Mouse (Mus musculus) hindbrain, embryonic 12.5 days (tissue): ENCODE results near the gene Pvalb. TPM values are rescaled to one million over a fixed set of nuclear protein-coding genes. Genes with fewer than 3 reads are reported as not detected.

Experiments used
- ATAC-seq: fragments of 200-750 bp; cut with Nextera tagmentation; 2 replicates; pipeline ENCODE4 v1.8.0; 2017; ENCODE audit warnings: moderate TSS enrichment; ENCODE audit not compliant: low FRiP score
- H3K27ac ChIP-seq: fragments of 300-500 bp; sonication (generic); 2 replicates; pipeline ENCODE4 v1.5.1; 2016; ENCODE audit warnings: mild to moderate bottlenecking
- H3K27me3 ChIP-seq: fragments of 300-500 bp; sonication (generic); 2 replicates; pipeline ENCODE4 v1.6.1; 2016; ENCODE audit warnings: mild to moderate bottlenecking
- H3K36me3 ChIP-seq: fragments of 300-500 bp; sonication (generic); 2 replicates; pipeline ENCODE4 v1.6.1; 2016; ENCODE audit warnings: mild to moderate bottlenecking
- H3K4me1 ChIP-seq: fragments of 300-500 bp; sonication (generic); 2 replicates; pipeline ENCODE4 v1.6.1; 2016
- H3K4me2 ChIP-seq: fragments of 300-500 bp; sonication (generic); replicated peaks from 2 replicates; pipeline ENCODE4 v1.6.1; 2016; ENCODE audit warnings: mild to moderate bottlenecking
- H3K4me3 ChIP-seq: fragments of 300-500 bp; sonication (generic); 2 replicates; pipeline ENCODE4 v1.5.1; 2016; ENCODE audit warnings: mild to moderate bottlenecking
- H3K9ac ChIP-seq: fragments of 300-500 bp; sonication (generic); 2 replicates; pipeline ENCODE4 v1.6.1; 2016; ENCODE audit warnings: mild to moderate bottlenecking, moderate library complexity
- H3K9me3 ChIP-seq: fragments of 300-500 bp; sonication (generic); replicated peaks from 2 replicates; pipeline ENCODE4 v1.6.1; 2016; ENCODE audit warnings: mild to moderate bottlenecking
- WGBS: fragments of 180-500 bp; shearing (Covaris S2); methylation state at CpG from one replicate; pipeline ENCODE4 v1.1.7; 2016; 5-methylcytosine and 5-hydroxymethylcytosine counted together
- polyA plus RNA-seq: library from polyadenylated mRNA; unstranded; fragments of >200 nt; fragmentation: Nextera tagmentation; extraction: Ambion mirVana; gene quantifications from 2 replicates; pipeline ENCODE4 v1.2.1, GENCODE M21; 2016

Pvalb gene
- polyA plus RNA-seq, 1 experiment from 2014 or later = 10.2 TPM

DNA sequence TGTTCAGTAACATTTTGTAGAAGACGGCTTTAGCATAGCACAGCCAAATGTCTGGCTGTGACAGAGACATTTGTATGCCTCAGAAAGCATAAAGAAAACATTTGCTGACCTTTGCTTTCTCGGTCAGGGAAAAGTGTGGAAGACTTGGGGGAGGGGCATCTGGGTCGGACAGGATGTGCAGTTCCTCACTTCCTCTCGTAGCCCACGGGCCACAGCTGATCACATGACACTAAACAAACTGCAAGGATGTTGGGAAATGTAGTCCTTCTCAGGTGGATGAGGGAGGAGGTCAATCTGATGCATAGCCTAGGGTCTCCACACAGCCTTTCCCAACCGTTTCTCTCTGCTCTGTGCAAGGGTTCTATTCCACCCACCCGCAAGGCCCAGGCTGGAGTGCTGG is 57.6 kb downstream of the Pvalb start:
- no peak for ATAC-seq
- no peaks in the 10 kb centered on the region; the same call in none of the 2 replicates for H3K27me3 ChIP-seq
- peaks cover 16% of the 10 kb centered on the region for H3K4me1 ChIP-seq
- no peak overlapping the region for H3K27ac ChIP-seq
- H3K9ac ChIP-seq = no peak overlapping the region
- no peak overlapping the region for H3K4me3 ChIP-seq
- WGBS = 80% methylated on average over 7 of the region's 7 CpGs
- no peaks in the 10 kb centered on the region for H3K36me3 ChIP-seq
- H3K4me2 ChIP-seq = no peak overlapping the region
- no peaks in the 10 kb centered on the region for H3K9me3 ChIP-seq

Other genes with a start within 250 kb of the Pvalb start
- gene Foxred2, start 249.7 kb downstream of the Pvalb start, polyA plus RNA-seq = 4.9 and 5.6 TPM in 2 replicates
- gene Eif3d, start 235.6 kb downstream of the Pvalb start, polyA plus RNA-seq = 194 and 202 TPM in 2 replicates
- gene Cacng2, start 86.4 kb downstream of the Pvalb start, polyA plus RNA-seq = 4.2 and 4.6 TPM in 2 replicates
- 87.8 and 99.9 TPM in 2 replicates for gene Ift27, start 32.3 kb downstream of the Pvalb start, polyA plus RNA-seq
- gene Ncf4, start 38.4 kb upstream of the Pvalb start, polyA plus RNA-seq = 3.9 and 5.4 TPM in 2 replicates
- 0.28 and 0.31 TPM in 2 replicates for gene Csf2rb2, start 99.3 kb upstream of the Pvalb start, polyA plus RNA-seq
- 1.7 and 2.1 TPM in 2 replicates for gene Csf2rb, start 119.4 kb upstream of the Pvalb start, polyA plus RNA-seq
- gene Tex33, start 189.5 kb upstream of the Pvalb start, polyA plus RNA-seq = not detected in 2 replicates
- gene Tst, start 199.5 kb upstream of the Pvalb start, polyA plus RNA-seq = 7.0 and 9.3 TPM in 2 replicates
- 1.7 and 1.8 TPM in 2 replicates for gene Mpst, start 200.0 kb upstream of the Pvalb start, polyA plus RNA-seq
- gene Kctd17, start 222.2 kb upstream of the Pvalb start, polyA plus RNA-seq = 79.8 and 85.2 TPM in 2 replicates